Mouse (Mus musculus) erythroid progenitor cell, adult 5-6 weeks (primary cell): Measurements from ENCODE around the gene Chil3. TPM values are rescaled to one million over a fixed set of nuclear protein-coding genes. Genes with fewer than 3 reads are reported as not detected.

Experiments
- total RNA-seq, 2 experiments: library from RNA; stranded (forward) in 1 of 2; stranded (reverse) in 1 of 2; fragments of 150-400 nt in 1 of 2; fragments of 186-747, 209-891 nt in 1 of 2; gene quantifications; 2 replicates each; pipeline versions ENCODE4 v1.2.3 to v1.2.4; 2015 to 2017; ENCODE audit warnings: low replicate concordance in 2 of 2

The Chil3 gene
- total RNA-seq, 2 experiments from 2014 or later, result 252 to 518 TPM

Other genes starting within 250 kb of the Chil3 start
- 9.4 and 12.2 TPM in 2 replicates for gene I830077J02Rik, start 234.9 kb downstream of the Chil3 start, total RNA-seq (2015; ENCODE audit: low replicate concordance)
- 1.4 and 3.4 TPM in 2 replicates for gene I830077J02Rik, start 234.9 kb downstream of the Chil3 start, total RNA-seq (2017; ENCODE audit: low replicate concordance)
- gene Wdr77, start 208.2 kb downstream of the Chil3 start, total RNA-seq (2015; ENCODE audit: low replicate concordance), result 11.5 and 17.6 TPM in 2 replicates
- 8.7 and 10.1 TPM in 2 replicates for gene Wdr77, start 208.2 kb downstream of the Chil3 start, total RNA-seq (2017; ENCODE audit: low replicate concordance)
- gene Atp5f1, start 207.5 kb downstream of the Chil3 start, total RNA-seq (2015; ENCODE audit: low replicate concordance), result 263 and 304 TPM in 2 replicates
- 199 and 322 TPM in 2 replicates for gene Atp5f1, start 207.5 kb downstream of the Chil3 start, total RNA-seq (2017; ENCODE audit: low replicate concordance)
- gene Ovgp1, start 193.9 kb downstream of the Chil3 start, total RNA-seq (2015; ENCODE audit: low replicate concordance), result 5.0 and 9.4 TPM in 2 replicates
- gene Ovgp1, start 193.9 kb downstream of the Chil3 start, total RNA-seq (2017; ENCODE audit: low replicate concordance), result 0.30 and 3.9 TPM in 2 replicates
- gene Pifo, start 152.9 kb downstream of the Chil3 start, total RNA-seq (2015; ENCODE audit: low replicate concordance), result not detected in 2 replicates
- gene Pifo, start 152.9 kb downstream of the Chil3 start, total RNA-seq (2017; ENCODE audit: low replicate concordance), result not detected in 2 replicates
- gene Chil5, start 134.8 kb downstream of the Chil3 start, total RNA-seq (2015; ENCODE audit: low replicate concordance), result 6.3 TPM in 1 of 2 replicates, not detected in the other
- 3.5 TPM in 1 of 2 replicates, not detected in the other for gene Chil5, start 134.8 kb downstream of the Chil3 start, total RNA-seq (2017; ENCODE audit: low replicate concordance)
- not detected in 2 replicates for gene Chia1, start 54.3 kb downstream of the Chil3 start, total RNA-seq (2015; ENCODE audit: low replicate concordance)
- gene Chia1, start 54.3 kb downstream of the Chil3 start, total RNA-seq (2017; ENCODE audit: low replicate concordance), result not detected in 2 replicates
- 1.1 TPM in 1 of 2 replicates, not detected in the other for gene Chil4, start 51.9 kb upstream of the Chil3 start, total RNA-seq (2015; ENCODE audit: low replicate concordance)
- not detected in 2 replicates for gene Chil4, start 51.9 kb upstream of the Chil3 start, total RNA-seq (2017; ENCODE audit: low replicate concordance)
- gene Chil6, start 238.6 kb upstream of the Chil3 start, total RNA-seq (2015; ENCODE audit: low replicate concordance), result not detected in 2 replicates
- gene Chil6, start 238.6 kb upstream of the Chil3 start, total RNA-seq (2017; ENCODE audit: low replicate concordance), result not detected in 2 replicates